Mouse (Mus musculus) MEL (cell line): ENCODE measurements at regions not wholly inside any gene's neighbourhood (a gene's known extent, or its start where the extent isn't known, plus 50 kb on each side); places are given as distances from the start of the nearest gene placed in this dataset.

Experiments used
- DNase-seq: peaks from one replicate; pipeline ENCODE4 v3.0.0; 2011; ENCODE audit warnings: low read depth, low spot score
- H3K27ac ChIP-seq: 2 replicates; pipeline ENCODE4 v1.5.1; 2012; ENCODE audit warnings: low read depth, mild to moderate bottlenecking, control low read depth, low read length, moderate library complexity; ENCODE audit not compliant: control insufficient read depth
- H3K27me3 ChIP-seq, 2 experiments: fragments of 150-350 bp in 1 of 2; sonication (generic) in 1 of 2; 2 replicates each; pipeline ENCODE4 v1.6.1; 2012; ENCODE audit warnings: low read length in 2 of 2, mild to moderate bottlenecking in 2 of 2, improper control_type of control experiment in 1 of 2, moderate library complexity in 1 of 2; ENCODE audit not compliant: insufficient read depth in 2 of 2, control insufficient read depth in 1 of 2
- H3K36me3 ChIP-seq, 2 experiments: 2 replicates each; pipeline ENCODE4 v1.6.1; 2012 to 2014; ENCODE audit warnings: low read length in 2 of 2, improper control_type of control experiment in 1 of 2, inconsistent platforms in 1 of 2, mild to moderate bottlenecking in 1 of 2; ENCODE audit not compliant: insufficient read depth in 2 of 2, control insufficient read depth in 1 of 2
- H3K4me1 ChIP-seq, 2 experiments: fragments of 150-350 bp in 1 of 2; sonication (generic) in 1 of 2; 2 replicates each; pipeline ENCODE4 v1.6.1; 2012; ENCODE audit warnings: low read length in 2 of 2, improper control_type of control experiment in 1 of 2, mild to moderate bottlenecking in 1 of 2; ENCODE audit not compliant: insufficient read depth in 2 of 2, control insufficient read depth in 1 of 2
- H3K4me3 ChIP-seq, 2 experiments: fragments of 150-350 bp in 1 of 2; sonication (generic) in 1 of 2; 2 replicates each; pipeline ENCODE4 v1.5.1; 2012; ENCODE audit warnings: low read depth in 2 of 2, low read length in 2 of 2, mild to moderate bottlenecking in 2 of 2, moderate library complexity in 2 of 2, control low read depth in 1 of 2, improper control_type of control experiment in 1 of 2; ENCODE audit not compliant: control insufficient read depth in 1 of 2, insufficient read depth in 1 of 2
- H3K79me2 ChIP-seq: 2 replicates; pipeline ENCODE4 v1.6.1; 2012; ENCODE audit warnings: mild to moderate bottlenecking, low read length, moderate library complexity; ENCODE audit not compliant: control insufficient read depth, poor library complexity, insufficient read depth
- H3K9ac ChIP-seq: 2 replicates; pipeline ENCODE4 v1.6.1; 2012; ENCODE audit warnings: low read depth, mild to moderate bottlenecking, control low read depth, low read length, moderate library complexity; ENCODE audit not compliant: control insufficient read depth, poor library complexity, severe bottlenecking
- H3K9me3 ChIP-seq: fragments of 150-350 bp; sonication (generic); replicated peaks from 2 replicates; pipeline ENCODE4 v1.6.1; 2012; ENCODE audit warnings: mild to moderate bottlenecking, low read length, improper control_type of control experiment, moderate library complexity; ENCODE audit not compliant: insufficient read depth
- BHLHE40 ChIP-seq: IDR thresholded peaks from 2 replicates; pipeline ENCODE4 v1.6.1; 2012; ENCODE audit warnings: low read depth, mild to moderate bottlenecking, inconsistent platforms, low read length, improper control_type of control experiment, borderline replicate concordance
- CHD1 ChIP-seq: IDR thresholded peaks from 2 replicates; pipeline ENCODE4 v1.6.1; 2012; ENCODE audit warnings: low read depth, mild to moderate bottlenecking, inconsistent platforms, low read length, improper control_type of control experiment
- CHD2 ChIP-seq: IDR thresholded peaks from 2 replicates; pipeline ENCODE4 v1.6.1; 2011; ENCODE audit warnings: low read length, improper control_type of control experiment
- CTCF ChIP-seq, 3 experiments: IDR thresholded peaks in 2 of 3; conservative IDR thresholded peaks in 1 of 3; 2 replicates each; pipeline ENCODE4 v1.5.1; 2011 to 2012; ENCODE audit warnings: low read length in 3 of 3, low read depth in 2 of 3, mild to moderate bottlenecking in 2 of 3, improper control_type of control experiment in 1 of 3, inconsistent platforms in 1 of 3, mixed read lengths in 1 of 3, moderate library complexity in 1 of 3; ENCODE audit not compliant: control insufficient read depth in 1 of 3, insufficient read depth in 1 of 3, poor library complexity in 1 of 3, severe bottlenecking in 1 of 3
- ELF1 ChIP-seq: IDR thresholded peaks from 2 replicates; pipeline ENCODE4 v1.6.1; 2014; ENCODE audit warnings: low read depth, mild to moderate bottlenecking, inconsistent platforms, low read length, improper control_type of control experiment, moderate library complexity
- EP300 ChIP-seq, 2 experiments: IDR thresholded peaks; 2 replicates each; pipeline ENCODE4 v1.6.1; 2011; ENCODE audit warnings: improper control_type of control experiment in 2 of 2, low read length in 2 of 2, low read depth in 1 of 2, mild to moderate bottlenecking in 1 of 2
- ETS1 ChIP-seq: IDR thresholded peaks from 2 replicates; pipeline ENCODE4 v1.6.1; 2012; ENCODE audit warnings: low read depth, mild to moderate bottlenecking, inconsistent platforms, low read length, improper control_type of control experiment, moderate library complexity
- GABPA ChIP-seq: IDR thresholded peaks from 2 replicates; pipeline ENCODE4 v1.6.1; 2012; ENCODE audit warnings: low read depth, mild to moderate bottlenecking, inconsistent platforms, low read length, improper control_type of control experiment, moderate library complexity
- GATA1 ChIP-seq: IDR thresholded peaks from 2 replicates; pipeline ENCODE4 v1.6.1; 2011; ENCODE audit warnings: low read depth, low read length, improper control_type of control experiment
- JUND ChIP-seq: IDR thresholded peaks from 2 replicates; pipeline ENCODE4 v1.6.1; 2011; ENCODE audit warnings: low read depth, mild to moderate bottlenecking, improper control_type of control experiment, low read length
- MAZ ChIP-seq: IDR thresholded peaks from 2 replicates; pipeline ENCODE4 v1.6.1; 2012; ENCODE audit warnings: low read depth, mild to moderate bottlenecking, inconsistent platforms, low read length, improper control_type of control experiment
- MEF2A ChIP-seq: IDR thresholded peaks from 2 replicates; pipeline ENCODE4 v1.6.1; 2014; ENCODE audit warnings: low read depth, mild to moderate bottlenecking, inconsistent platforms, low read length, improper control_type of control experiment; ENCODE audit not compliant: poor library complexity, insufficient replicate concordance, severe bottlenecking; ENCODE audit errors: extremely low read depth
- MXI1 ChIP-seq: IDR thresholded peaks from 2 replicates; pipeline ENCODE4 v1.6.1; 2011; ENCODE audit warnings: mild to moderate bottlenecking, low read depth, low read length, improper control_type of control experiment
- MYB ChIP-seq: IDR thresholded peaks from 2 replicates; pipeline ENCODE4 v1.6.1; 2011; ENCODE audit warnings: mild to moderate bottlenecking, low read depth, low read length, improper control_type of control experiment
- MYC ChIP-seq: IDR thresholded peaks from 2 replicates; pipeline ENCODE4 v1.6.1; 2011; ENCODE audit warnings: low read depth, mild to moderate bottlenecking, low read length, improper control_type of control experiment, moderate library complexity
- NRF1 ChIP-seq: IDR thresholded peaks from 2 replicates; pipeline ENCODE4 v1.6.1; 2014; ENCODE audit warnings: low read depth, mild to moderate bottlenecking, inconsistent platforms, low read length, improper control_type of control experiment, moderate library complexity; ENCODE audit not compliant: poor library complexity, insufficient read depth, severe bottlenecking
- RAD21 ChIP-seq: IDR thresholded peaks from 2 replicates; pipeline ENCODE4 v1.6.1; 2011; ENCODE audit warnings: mild to moderate bottlenecking, low read depth, low read length, improper control_type of control experiment
- RCOR1 ChIP-seq: IDR thresholded peaks from 2 replicates; pipeline ENCODE4 v1.6.1; 2012; ENCODE audit warnings: low read depth, mild to moderate bottlenecking, inconsistent platforms, low read length, improper control_type of control experiment
- UBTF ChIP-seq: IDR thresholded peaks from 2 replicates; pipeline ENCODE4 v1.6.1; 2012; ENCODE audit warnings: low read depth, mild to moderate bottlenecking, inconsistent platforms, low read length, improper control_type of control experiment, moderate library complexity, borderline replicate concordance; ENCODE audit not compliant: insufficient read depth
- USF2 ChIP-seq, 2 experiments: IDR thresholded peaks; 2 replicates each; pipeline ENCODE4 v1.6.1; 2011 to 2012; ENCODE audit warnings: improper control_type of control experiment in 2 of 2, low read length in 2 of 2, borderline replicate concordance in 1 of 2, inconsistent platforms in 1 of 2, low read depth in 1 of 2, mild to moderate bottlenecking in 1 of 2; ENCODE audit not compliant: insufficient read depth in 1 of 2
- ZC3H11A ChIP-seq: IDR thresholded peaks from 2 replicates; pipeline ENCODE4 v1.6.1; 2012; ENCODE audit warnings: low read depth, mild to moderate bottlenecking, inconsistent platforms, low read length, improper control_type of control experiment
- ZKSCAN1 ChIP-seq: IDR thresholded peaks from 2 replicates; pipeline ENCODE4 v1.6.1; 2012; ENCODE audit warnings: low read depth, mild to moderate bottlenecking, inconsistent platforms, low read length, improper control_type of control experiment, moderate library complexity
- ZMIZ1 ChIP-seq: IDR thresholded peaks from 2 replicates; pipeline ENCODE4 v1.6.1; 2012; ENCODE audit warnings: low read depth, mild to moderate bottlenecking, inconsistent platforms, low read length, improper control_type of control experiment, moderate library complexity
- ZNF384 ChIP-seq: IDR thresholded peaks from 2 replicates; pipeline ENCODE4 v1.6.1; 2012; ENCODE audit warnings: low read depth, mild to moderate bottlenecking, inconsistent platforms, low read length, improper control_type of control experiment

DNA sequence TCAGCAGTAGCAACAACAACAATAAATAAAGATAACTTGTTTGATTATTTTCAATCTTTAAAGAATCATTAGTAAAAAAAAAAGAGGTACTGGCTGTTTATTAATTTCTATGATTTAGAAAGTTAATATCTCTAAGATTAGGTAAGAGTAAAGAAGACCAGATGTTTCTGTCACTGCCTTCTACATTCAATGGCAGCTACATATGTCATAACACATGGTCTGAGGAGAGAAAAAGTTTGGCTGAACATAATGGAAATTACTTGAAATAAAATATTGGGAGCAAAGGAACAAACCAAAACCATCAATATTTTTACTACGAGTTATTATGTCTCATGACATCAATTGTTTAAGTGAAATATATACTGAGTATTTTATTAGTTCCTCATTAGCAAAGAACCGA is 774.4 kb upstream of the Cdh8 start:
- Histone ChIP-seq H3K36me3 (no peaks in the 10 kb centered on the region), H3K27me3 (no peaks in the 10 kb centered on the region), H3K9ac (no peak overlapping the region), H3K79me2 (no peaks in the 10 kb centered on the region)
- no peak for DNase-seq
- TF ChIP-seq MEF2A (no peak), GATA1 (no peak), JUND (no peak), ZNF384 (no peak), EP300 (IDR thresholded peaks at IDR 0.05; ENCODE audit: low read depth in 1 of 2, low read length in 2 of 2) (no peak), MXI1 (no peak)
- TF ChIP-seq, all 39 proteins: peak for 0
- Histone ChIP-seq H3K4me1 (no peaks in the 10 kb centered on the region), H3K27ac (no peak overlapping the region), H3K9me3 (no peaks in the 10 kb centered on the region), H3K4me3 (no peak overlapping the region)

DNA sequence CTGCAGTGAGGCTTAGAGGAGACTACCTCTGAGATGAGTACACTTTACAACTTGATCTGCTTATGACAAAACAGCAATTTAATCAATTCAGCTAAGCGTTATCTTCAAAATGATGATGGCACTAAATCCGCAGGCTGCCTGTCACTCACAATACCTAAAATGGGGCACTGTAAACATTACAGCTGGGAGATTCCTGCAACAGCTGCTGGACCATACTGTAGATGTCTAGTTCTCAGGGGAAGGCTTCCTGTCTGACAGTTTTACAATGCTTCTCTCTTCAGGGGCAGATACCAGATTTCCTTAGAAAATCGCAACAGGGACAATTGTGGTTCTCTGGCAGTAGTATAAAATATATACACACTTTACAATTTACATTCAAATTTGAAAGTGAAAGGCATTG is 771.7 kb upstream of the Cdh8 start:
- TF ChIP-seq RCOR1: no peak
- no peak for TF ChIP-seq CHD2
- no peak for TF ChIP-seq ZC3H11A
- no peak for TF ChIP-seq NRF1
- no peak for TF ChIP-seq ELF1
- no peak for TF ChIP-seq JUND
- TF ChIP-seq MYC: no peak
- no peak for TF ChIP-seq USF2 (IDR thresholded peaks at IDR 0.05; ENCODE audit: borderline replicate concordance in 1 of 2, insufficient read depth in 1 of 2, low read depth in 1 of 2, low read length in 2 of 2)
- no peak for TF ChIP-seq RAD21
- no peak for TF ChIP-seq GATA1
- no peak for TF ChIP-seq MYB
- TF ChIP-seq MAZ: no peak
- no peak for TF ChIP-seq BHLHE40
- TF ChIP-seq ZMIZ1: no peak
- TF ChIP-seq CTCF (IDR thresholded peaks at IDR 0.05 in 2 of 3, conservative IDR thresholded peaks at IDR 0.05 in 1 of 3; ENCODE audit: control insufficient read depth in 1 of 3, insufficient read depth in 1 of 3, low read depth in 2 of 3, low read length in 3 of 3, poor library complexity in 1 of 3, severe bottlenecking in 1 of 3): no peak
- no peak for TF ChIP-seq UBTF
- no peak for TF ChIP-seq ZKSCAN1
- no peak for TF ChIP-seq CHD1
- no peak for TF ChIP-seq ETS1
- TF ChIP-seq GABPA: no peak
- H3K9ac ChIP-seq: no peak overlapping the region

More for the DNA sequence above, 771.7 kb upstream of the Cdh8 start:
- no peaks in the 10 kb centered on the region for H3K79me2 ChIP-seq
- no peaks in the 10 kb centered on the region for H3K36me3 ChIP-seq
- no peak overlapping the region for H3K27ac ChIP-seq
- no peak for DNase-seq
- no peaks in the 10 kb centered on the region for H3K4me1 ChIP-seq
- H3K9me3 ChIP-seq: no peaks in the 10 kb centered on the region
- H3K4me3 ChIP-seq: no peak overlapping the region
- no peaks in the 10 kb centered on the region for H3K27me3 ChIP-seq
